Mouse (Mus musculus) heart, embryonic 13.5 days (tissue): Measurements from ENCODE around the gene Mogs. TPM values are rescaled to one million over a fixed set of nuclear protein-coding genes. Genes with fewer than 3 reads are reported as not detected.

ENCODE experiments used
- ATAC-seq: fragments of 200-750 bp; cut with Nextera tagmentation; 2 replicates; pipeline ENCODE4 v1.8.0; 2017; ENCODE audit warnings: moderate TSS enrichment; ENCODE audit not compliant: insufficient number of reproducible peaks, low FRiP score, low TSS enrichment; ENCODE audit errors: extremely low read depth
- H3K27ac ChIP-seq: fragments of 300-500 bp; sonication (generic); replicated peaks from 2 replicates; pipeline ENCODE4 v1.5.1; 2015; ENCODE audit warnings: moderate library complexity, mild to moderate bottlenecking, inconsistent platforms
- H3K27me3 ChIP-seq: fragments of 300-500 bp; sonication (generic); replicated peaks from 2 replicates; pipeline ENCODE4 v1.6.1; 2015; ENCODE audit warnings: mild to moderate bottlenecking, inconsistent platforms
- H3K36me3 ChIP-seq: fragments of 300-500 bp; sonication (generic); 2 replicates; pipeline ENCODE4 v1.6.1; 2015; ENCODE audit warnings: mild to moderate bottlenecking, inconsistent platforms
- H3K4me1 ChIP-seq: fragments of 300-500 bp; sonication (generic); 2 replicates; pipeline ENCODE4 v1.6.1; 2015; ENCODE audit warnings: inconsistent platforms
- H3K4me2 ChIP-seq: fragments of 300-500 bp; sonication (generic); 2 replicates; pipeline ENCODE4 v1.6.1; 2015; ENCODE audit warnings: inconsistent platforms, mild to moderate bottlenecking, moderate library complexity
- H3K4me3 ChIP-seq: fragments of 300-500 bp; sonication (generic); 2 replicates; pipeline ENCODE4 v1.5.1; 2015; ENCODE audit warnings: moderate library complexity, mild to moderate bottlenecking, inconsistent platforms
- H3K9ac ChIP-seq: fragments of 300-500 bp; sonication (generic); 2 replicates; pipeline ENCODE4 v1.6.1; 2015; ENCODE audit warnings: inconsistent platforms, mild to moderate bottlenecking, moderate library complexity
- H3K9me3 ChIP-seq: fragments of 300-500 bp; sonication (generic); 2 replicates; pipeline ENCODE4 v1.6.1; 2016; ENCODE audit warnings: inconsistent platforms
- WGBS: fragments of 180-500 bp; shearing (Covaris S2); methylation state at CpG from one replicate; pipeline ENCODE4 v1.1.7; 2015; ENCODE audit warnings: mixed read lengths; 5-methylcytosine and 5-hydroxymethylcytosine counted together
- polyA plus RNA-seq: library from polyadenylated mRNA; unstranded; fragments of >200 nt; fragmentation: Nextera tagmentation; extraction: Ambion mirVana; gene quantifications from 2 replicates; pipeline ENCODE4 v1.2.1, GENCODE M21; 2015

Mogs gene
- polyA plus RNA-seq, 1 experiment from 2014 or later: 18.5 TPM

GRCm38 (mm10) chr6:83125331-83125730 lies 10.0 kb downstream of the Mogs start, which contains the start of gene Ino80b:
Gene Ino80b, minus strand, starts transcription at chr6:83125431.
- H3K27me3 ChIP-seq: no peaks in the 10 kb centered on the region
- 0 out of 2 replicates have a peak, but pooled peaks cover 5% of the 10 kb centered on the region for H3K36me3 ChIP-seq
- H3K9me3 ChIP-seq: no peaks in the 10 kb centered on the region
- H3K4me1 ChIP-seq: peaks cover 31% of the 10 kb centered on the region
- no peak for ATAC-seq
- whole genome bisulfite sequencing: 29% methylated on average over 5 of the region's 5 CpGs
- peak within 1 kb of the TSS; percentile 46 for H3K27ac ChIP-seq
- H3K4me2 ChIP-seq: peak within 1 kb of the TSS; percentile 96
- peak within 1 kb of the TSS; percentile 77 for H3K4me3 ChIP-seq
- peak within 1 kb of the TSS; percentile 88 for H3K9ac ChIP-seq

- Histone ChIP-seq H3K4me3 (no peak overlapping the region), H3K27me3 (no peaks in the 10 kb centered on the region), H3K9ac (no peak overlapping the region), H3K9me3 (no peaks in the 10 kb centered on the region), H3K36me3 (0 out of 2 replicates have a peak, but pooled peaks cover 5% of the 10 kb centered on the region), H3K27ac (no peak overlapping the region), H3K4me2 (no peak overlapping the region), H3K4me1 (peaks cover 22% of the 10 kb centered on the region)
- no peak for ATAC-seq
- WGBS: 89% methylated on average over 5 of the region's 5 CpGs
These were observed 12.1 kb downstream of the Mogs start for GRCm38 (mm10) chr6:83127419-83127818.

GRCm38 (mm10) chr6:83131469-83132034 lies 16.3 kb downstream of the Mogs start:
- no peak overlapping the region for H3K4me3 ChIP-seq
- ATAC-seq: no peak
- H3K27me3 ChIP-seq: peaks cover 5% of the 10 kb centered on the region; the same call in 1 of the 2 replicates
- 73% methylated on average over 6 of the region's 6 CpGs for WGBS
- no peak overlapping the region for H3K9ac ChIP-seq
- no peak overlapping the region for H3K4me2 ChIP-seq
- no peaks in the 10 kb centered on the region for H3K36me3 ChIP-seq
- no peak overlapping the region for H3K27ac ChIP-seq
- H3K4me1 ChIP-seq: peaks cover 18% of the 10 kb centered on the region
- no peaks in the 10 kb centered on the region for H3K9me3 ChIP-seq

GRCm38 (mm10) chr6:83132176-83132919 lies 17.1 kb downstream of the Mogs start:
- no peaks in the 10 kb centered on the region for H3K36me3 ChIP-seq
- H3K4me2 ChIP-seq: no peak overlapping the region
- 77% methylated on average over 9 of the region's 9 CpGs for WGBS
- no peak overlapping the region for H3K4me3 ChIP-seq
- H3K9ac ChIP-seq: no peak overlapping the region
- peaks cover 20% of the 10 kb centered on the region for H3K4me1 ChIP-seq
- no peak overlapping the region for H3K27ac ChIP-seq
- no peak for ATAC-seq
- H3K9me3 ChIP-seq: no peaks in the 10 kb centered on the region
- peaks cover 5% of the 10 kb centered on the region; the same call in 1 of the 2 replicates for H3K27me3 ChIP-seq

- WGBS: 67% methylated on average over 3 of the region's 3 CpGs
- no peak overlapping the region for H3K4me3 ChIP-seq
- no peak overlapping the region for H3K9ac ChIP-seq
- no peaks in the 10 kb centered on the region for H3K9me3 ChIP-seq
- no peak overlapping the region for H3K4me2 ChIP-seq
- H3K36me3 ChIP-seq: no peaks in the 10 kb centered on the region
- H3K4me1 ChIP-seq: peaks cover 36% of the 10 kb centered on the region
- H3K27ac ChIP-seq: no peak overlapping the region
- ATAC-seq: no peak
- H3K27me3 ChIP-seq: peaks cover 5% of the 10 kb centered on the region; the same call in 1 of the 2 replicates
These were observed 18.9 kb downstream of the Mogs start for GRCm38 (mm10) chr6:83134226-83134625.

- Histone ChIP-seq H3K9ac (peak within 1 kb of the TSS; percentile 91), H3K27ac (peak within 1 kb of the TSS; percentile 99), H3K4me2 (peak within 1 kb of the TSS; percentile 88), H3K9me3 (no peaks in the 10 kb centered on the region), H3K36me3 (no peaks in the 10 kb centered on the region), H3K4me1 (peaks cover 37% of the 10 kb centered on the region), H3K27me3 (peaks cover 5% of the 10 kb centered on the region; the same call in 1 of the 2 replicates), H3K4me3 (peak within 1 kb of the TSS; percentile 64)
- WGBS: 61% methylated on average over 7 of the region's 7 CpGs
- ATAC-seq: no peak
These were observed 19.7 kb downstream of the Mogs start, which contains the start of gene Rtkn for GRCm38 (mm10) chr6:83134951-83135513. Gene Rtkn, plus strand, starts transcription at chr6:83135463.

- no peaks in the 10 kb centered on the region for H3K9me3 ChIP-seq
- H3K27me3 ChIP-seq: peaks cover 5% of the 10 kb centered on the region; the same call in 1 of the 2 replicates
- peak overlapping the region; percentile 91 for H3K9ac ChIP-seq
- ATAC-seq: no peak
- WGBS: 4% methylated on average over 37 of the region's 37 CpGs
- H3K27ac ChIP-seq: peak overlapping the region; percentile 99
- no peaks in the 10 kb centered on the region for H3K36me3 ChIP-seq
- H3K4me3 ChIP-seq: peak overlapping the region; percentile 64
- peaks cover 37% of the 10 kb centered on the region for H3K4me1 ChIP-seq
- H3K4me2 ChIP-seq: peak overlapping the region; percentile 88
These were observed 20.4 kb downstream of the Mogs start for GRCm38 (mm10) chr6:83135571-83136161.

- H3K36me3 ChIP-seq: no peaks in the 10 kb centered on the region
- H3K27me3 ChIP-seq: peaks cover 5% of the 10 kb centered on the region; the same call in 1 of the 2 replicates
- peak overlapping the region; percentile 91 for H3K9ac ChIP-seq
- no peak for ATAC-seq
- H3K4me1 ChIP-seq: peaks cover 39% of the 10 kb centered on the region
- peak overlapping the region; percentile 88 for H3K4me2 ChIP-seq
- H3K27ac ChIP-seq: peak overlapping the region; percentile 99
- H3K9me3 ChIP-seq: no peaks in the 10 kb centered on the region
- WGBS: 21% methylated on average over 5 of the region's 5 CpGs
- peak overlapping the region; percentile 64 for H3K4me3 ChIP-seq
These were observed 21.1 kb downstream of the Mogs start for GRCm38 (mm10) chr6:83136291-83136880.

GRCm38 (mm10) chr6:83136881-83137575 lies 21.7 kb downstream of the Mogs start:
- Histone ChIP-seq H3K27me3 (peaks cover 5% of the 10 kb centered on the region; the same call in 1 of the 2 replicates), H3K27ac (peak overlapping the region; percentile 99), H3K4me3 (peak overlapping the region; percentile 64), H3K4me2 (peak overlapping the region; percentile 88), H3K36me3 (no peaks in the 10 kb centered on the region), H3K9me3 (no peaks in the 10 kb centered on the region), H3K4me1 (peaks cover 45% of the 10 kb centered on the region), H3K9ac (peak overlapping the region; percentile 91)
- peak; percentile 60 for ATAC-seq
- under 1% methylated on average over 26 of the region's 26 CpGs for WGBS

- H3K9me3 ChIP-seq: no peaks in the 10 kb centered on the region
- WGBS: 0% methylated on average over 12 of the region's 12 CpGs
- H3K4me2 ChIP-seq: peak overlapping the region; percentile 88
These were observed 22.3 kb downstream of the Mogs start for GRCm38 (mm10) chr6:83137576-83137950.

More at GRCm38 (mm10) chr6:83137576-83137950, 22.3 kb downstream of the Mogs start:
- Histone ChIP-seq H3K36me3 (no peaks in the 10 kb centered on the region), H3K9ac (peak overlapping the region; percentile 91), H3K27me3 (peaks cover 5% of the 10 kb centered on the region; the same call in 1 of the 2 replicates), H3K4me3 (peak overlapping the region; percentile 64), H3K27ac (peak overlapping the region; percentile 99), H3K4me1 (peaks cover 51% of the 10 kb centered on the region)
- ATAC-seq: peak; percentile 70
